In genomic region chr1:68934804-68935203, GRCm38 (mm10) we compare ENCODE assay signal across 16 mouse cellular contexts.
"Had no signal": no experiment of that assay in that cellular context is flagged by ENCODE, and none has a peak within 500 bp of the region (broad histone marks: within the 10 kb centered on the region; RNA-seq: fewer than 3 reads in every experiment).

No protein-coding gene starts in this region.

- H3K9me3 ChIP-seq: limb, embryonic 12.5 days; liver, embryonic 15.5 days; neural tube, embryonic 13.5 days; stomach, embryonic 15.5 days had no signal

- ATAC-seq: inflammation-experienced regulatory T-cells, adult 6 months; intestine, postnatal 0 days; lung, postnatal 0 days; midbrain, embryonic 16.5 days had no signal

- H3K36me3 ChIP-seq: limb, embryonic 12.5 days; liver, embryonic 15.5 days; neural tube, embryonic 13.5 days; stomach, embryonic 15.5 days had no signal

- H3K4me3 ChIP-seq: limb, embryonic 12.5 days; liver, embryonic 15.5 days; neural tube, embryonic 13.5 days; stomach, embryonic 15.5 days had no signal

- DNase-seq: liver; lung, adult 2 months; lung, postnatal 36 days; retina, postnatal 1 day; right cerebral cortex, postnatal 4 days; spleen, adult 18-20 months; thymus, adult 2 months; thymus, postnatal 25 days had no signal

- H3K4me1 ChIP-seq: limb, embryonic 12.5 days; liver, embryonic 15.5 days; neural tube, embryonic 13.5 days; stomach, embryonic 15.5 days had no signal

- H3K27me3 ChIP-seq: limb, embryonic 12.5 days; liver, embryonic 15.5 days; neural tube, embryonic 13.5 days; stomach, embryonic 15.5 days had no signal

- H3K9ac ChIP-seq: limb, embryonic 12.5 days; liver, embryonic 15.5 days; neural tube, embryonic 13.5 days; stomach, embryonic 15.5 days had no signal

- H3K4me2 ChIP-seq: limb, embryonic 12.5 days; liver, embryonic 15.5 days; neural tube, embryonic 13.5 days; stomach, embryonic 15.5 days had no signal

- H3K27ac ChIP-seq: limb, embryonic 12.5 days; liver, embryonic 15.5 days; neural tube, embryonic 13.5 days; stomach, embryonic 15.5 days had no signal
